Mouse (Mus musculus) MEL (cell line): ENCODE results near the gene Isy1. TPM values are rescaled to one million over a fixed set of nuclear protein-coding genes. Genes with fewer than 3 reads are reported as not detected.

ENCODE experiments used
- DNase-seq: peaks from one replicate; pipeline ENCODE4 v3.0.0; 2011; ENCODE audit warnings: low read depth, low spot score
- H3K27ac ChIP-seq: 2 replicates; pipeline ENCODE4 v1.5.1; 2012; ENCODE audit warnings: low read depth, mild to moderate bottlenecking, control low read depth, low read length, moderate library complexity; ENCODE audit not compliant: control insufficient read depth
- H3K27me3 ChIP-seq, 2 experiments: fragments of 150-350 bp in 1 of 2; sonication (generic) in 1 of 2; 2 replicates each; pipeline ENCODE4 v1.6.1; 2012; ENCODE audit warnings: low read length in 2 of 2, mild to moderate bottlenecking in 2 of 2, improper control_type of control experiment in 1 of 2, moderate library complexity in 1 of 2; ENCODE audit not compliant: insufficient read depth in 2 of 2, control insufficient read depth in 1 of 2
- H3K36me3 ChIP-seq, 2 experiments: 2 replicates each; pipeline ENCODE4 v1.6.1; 2012 to 2014; ENCODE audit warnings: low read length in 2 of 2, improper control_type of control experiment in 1 of 2, inconsistent platforms in 1 of 2, mild to moderate bottlenecking in 1 of 2; ENCODE audit not compliant: insufficient read depth in 2 of 2, control insufficient read depth in 1 of 2
- H3K4me1 ChIP-seq, 2 experiments: fragments of 150-350 bp in 1 of 2; sonication (generic) in 1 of 2; 2 replicates each; pipeline ENCODE4 v1.6.1; 2012; ENCODE audit warnings: low read length in 2 of 2, improper control_type of control experiment in 1 of 2, mild to moderate bottlenecking in 1 of 2; ENCODE audit not compliant: insufficient read depth in 2 of 2, control insufficient read depth in 1 of 2
- H3K4me3 ChIP-seq, 2 experiments: fragments of 150-350 bp in 1 of 2; sonication (generic) in 1 of 2; 2 replicates each; pipeline ENCODE4 v1.5.1; 2012; ENCODE audit warnings: low read depth in 2 of 2, low read length in 2 of 2, mild to moderate bottlenecking in 2 of 2, moderate library complexity in 2 of 2, control low read depth in 1 of 2, improper control_type of control experiment in 1 of 2; ENCODE audit not compliant: control insufficient read depth in 1 of 2, insufficient read depth in 1 of 2
- H3K79me2 ChIP-seq: 2 replicates; pipeline ENCODE4 v1.6.1; 2012; ENCODE audit warnings: mild to moderate bottlenecking, low read length, moderate library complexity; ENCODE audit not compliant: control insufficient read depth, poor library complexity, insufficient read depth
- H3K9ac ChIP-seq: 2 replicates; pipeline ENCODE4 v1.6.1; 2012; ENCODE audit warnings: low read depth, mild to moderate bottlenecking, control low read depth, low read length, moderate library complexity; ENCODE audit not compliant: control insufficient read depth, poor library complexity, severe bottlenecking
- H3K9me3 ChIP-seq: fragments of 150-350 bp; sonication (generic); replicated peaks from 2 replicates; pipeline ENCODE4 v1.6.1; 2012; ENCODE audit warnings: mild to moderate bottlenecking, low read length, improper control_type of control experiment, moderate library complexity; ENCODE audit not compliant: insufficient read depth
- CHD2 ChIP-seq: IDR thresholded peaks from 2 replicates; pipeline ENCODE4 v1.6.1; 2011; ENCODE audit warnings: low read length, improper control_type of control experiment
- CTCF ChIP-seq, 3 experiments: IDR thresholded peaks in 2 of 3; conservative IDR thresholded peaks in 1 of 3; 2 replicates each; pipeline ENCODE4 v1.5.1; 2011 to 2012; ENCODE audit warnings: low read length in 3 of 3, low read depth in 2 of 3, mild to moderate bottlenecking in 2 of 3, improper control_type of control experiment in 1 of 3, inconsistent platforms in 1 of 3, mixed read lengths in 1 of 3, moderate library complexity in 1 of 3; ENCODE audit not compliant: control insufficient read depth in 1 of 3, insufficient read depth in 1 of 3, poor library complexity in 1 of 3, severe bottlenecking in 1 of 3
- EP300 ChIP-seq, 2 experiments: IDR thresholded peaks; 2 replicates each; pipeline ENCODE4 v1.6.1; 2011; ENCODE audit warnings: improper control_type of control experiment in 2 of 2, low read length in 2 of 2, low read depth in 1 of 2, mild to moderate bottlenecking in 1 of 2
- ETS1 ChIP-seq: IDR thresholded peaks from 2 replicates; pipeline ENCODE4 v1.6.1; 2012; ENCODE audit warnings: low read depth, mild to moderate bottlenecking, inconsistent platforms, low read length, improper control_type of control experiment, moderate library complexity
- GATA1 ChIP-seq: IDR thresholded peaks from 2 replicates; pipeline ENCODE4 v1.6.1; 2011; ENCODE audit warnings: low read depth, low read length, improper control_type of control experiment
- JUND ChIP-seq: IDR thresholded peaks from 2 replicates; pipeline ENCODE4 v1.6.1; 2011; ENCODE audit warnings: low read depth, mild to moderate bottlenecking, improper control_type of control experiment, low read length
- MAX ChIP-seq: IDR thresholded peaks from 2 replicates; pipeline ENCODE4 v1.6.1; 2011; ENCODE audit warnings: low read length, improper control_type of control experiment
- MAZ ChIP-seq: IDR thresholded peaks from 2 replicates; pipeline ENCODE4 v1.6.1; 2012; ENCODE audit warnings: low read depth, mild to moderate bottlenecking, inconsistent platforms, low read length, improper control_type of control experiment
- MXI1 ChIP-seq: IDR thresholded peaks from 2 replicates; pipeline ENCODE4 v1.6.1; 2011; ENCODE audit warnings: mild to moderate bottlenecking, low read depth, low read length, improper control_type of control experiment
- MYB ChIP-seq: IDR thresholded peaks from 2 replicates; pipeline ENCODE4 v1.6.1; 2011; ENCODE audit warnings: mild to moderate bottlenecking, low read depth, low read length, improper control_type of control experiment
- MYC ChIP-seq: IDR thresholded peaks from 2 replicates; pipeline ENCODE4 v1.6.1; 2011; ENCODE audit warnings: low read depth, mild to moderate bottlenecking, low read length, improper control_type of control experiment, moderate library complexity
- NELFE ChIP-seq: IDR thresholded peaks from 2 replicates; pipeline ENCODE4 v1.6.1; 2011; ENCODE audit warnings: low read depth, low read length, improper control_type of control experiment
- POLR2A ChIP-seq, 2 experiments: IDR thresholded peaks; 2 replicates each; pipeline ENCODE4 v1.6.1; 2011 to 2012; ENCODE audit warnings: low read length in 2 of 2, mild to moderate bottlenecking in 2 of 2, control low read depth in 1 of 2, improper control_type of control experiment in 1 of 2, low read depth in 1 of 2, moderate library complexity in 1 of 2; ENCODE audit not compliant: control insufficient read depth in 1 of 2, insufficient read depth in 1 of 2, poor library complexity in 1 of 2
- POLR2AphosphoS2 ChIP-seq: IDR thresholded peaks from 2 replicates; pipeline ENCODE4 v1.6.1; 2011; ENCODE audit warnings: low read length, improper control_type of control experiment
- RCOR1 ChIP-seq: IDR thresholded peaks from 2 replicates; pipeline ENCODE4 v1.6.1; 2012; ENCODE audit warnings: low read depth, mild to moderate bottlenecking, inconsistent platforms, low read length, improper control_type of control experiment
- SIN3A ChIP-seq: IDR thresholded peaks from 2 replicates; pipeline ENCODE4 v1.6.1; 2012; ENCODE audit warnings: low read length, improper control_type of control experiment, inconsistent platforms
- SMC3 ChIP-seq: IDR thresholded peaks from 2 replicates; pipeline ENCODE4 v1.6.1; 2011; ENCODE audit warnings: low read depth, low read length, improper control_type of control experiment
- TAL1 ChIP-seq: IDR thresholded peaks from 2 replicates; pipeline ENCODE4 v1.6.1; 2012; ENCODE audit warnings: mild to moderate bottlenecking, inconsistent platforms, low read length, moderate library complexity, mixed read lengths
- TCF12 ChIP-seq: IDR thresholded peaks from 2 replicates; pipeline ENCODE4 v1.6.1; 2014; ENCODE audit warnings: low read depth, mild to moderate bottlenecking, inconsistent platforms, low read length, improper control_type of control experiment, moderate library complexity
- ZKSCAN1 ChIP-seq: IDR thresholded peaks from 2 replicates; pipeline ENCODE4 v1.6.1; 2012; ENCODE audit warnings: low read depth, mild to moderate bottlenecking, inconsistent platforms, low read length, improper control_type of control experiment, moderate library complexity
- ZMIZ1 ChIP-seq: IDR thresholded peaks from 2 replicates; pipeline ENCODE4 v1.6.1; 2012; ENCODE audit warnings: low read depth, mild to moderate bottlenecking, inconsistent platforms, low read length, improper control_type of control experiment, moderate library complexity
- polyA plus RNA-seq, 2 experiments: library from polyadenylated mRNA; stranded (reverse) in 1 of 2; unstranded in 1 of 2; fragments of >175 nt in 1 of 2; fragments of >200 nt in 1 of 2; gene quantifications; 2 replicates each; pipeline versions ENCODE4 v1.2.1 to v1.2.4; 2012; ENCODE audit warnings: low replicate concordance in 2 of 2, low read depth in 1 of 2; ENCODE audit not compliant: insufficient read length in 2 of 2, insufficient read depth in 1 of 2, missing spikeins in 1 of 2
- total RNA-seq: library from RNA; depleted of rRNA; stranded (reverse); fragments of 300-350 nt; gene quantifications from 2 replicates; pipeline ENCODE4 v1.2.3, GENCODE M21; 2012

Gene Isy1
- total and polyA plus RNA-seq, 3 experiments = 64.5 to 115 TPM; not detected in 1

DNA sequence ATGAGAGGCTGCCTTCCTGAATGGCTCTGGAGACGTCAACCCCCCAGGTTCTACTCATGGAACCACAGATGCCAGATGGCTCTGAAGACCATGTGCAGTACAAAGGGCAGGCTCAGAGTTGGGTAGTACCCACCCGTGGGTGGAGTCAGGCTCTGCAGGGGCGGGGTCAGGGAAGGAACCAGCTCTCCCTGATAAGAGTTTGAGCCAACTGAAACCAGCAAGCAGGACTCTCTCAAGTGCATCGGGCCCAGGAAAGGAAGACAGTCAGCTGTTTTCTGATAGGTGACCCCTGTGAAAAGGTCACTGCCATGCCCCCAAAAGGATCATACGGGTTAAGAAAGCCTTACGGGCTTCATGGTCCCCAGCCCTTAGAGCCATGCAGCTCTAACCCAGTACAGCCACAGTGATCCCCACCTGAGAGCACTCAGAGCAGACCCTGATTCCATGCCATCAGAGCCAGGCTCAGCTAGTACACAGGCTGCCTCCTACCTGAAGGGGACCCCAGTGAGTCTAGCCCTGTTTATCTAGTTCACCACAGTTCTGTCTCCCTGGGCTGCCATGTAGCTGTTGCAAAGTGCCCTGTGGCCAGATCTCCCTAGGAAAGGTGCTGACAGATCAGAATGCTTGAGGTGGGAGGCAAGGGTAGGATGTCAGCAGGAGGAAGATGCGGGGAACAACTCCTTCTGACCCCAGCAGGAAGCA, 47.7 kb downstream of the Isy1 start:
- Histone ChIP-seq H3K9me3 (no peaks in the 10 kb centered on the region), H3K27me3 (no peaks in the 10 kb centered on the region), H3K4me3 (peak overlapping the region in 1 of 2 experiments; percentile 13; a peak in 1 of 4 replicates), H3K27ac (peak overlapping the region; percentile 63), H3K36me3 (peaks cover 0 to 25% of the 10 kb centered on the region in 2 experiments; a peak in 2 of 4 replicates), H3K9ac (peak overlapping the region; percentile 37), H3K79me2 (no peaks in the 10 kb centered on the region), H3K4me1 (peaks cover 28 to 40% of the 10 kb centered on the region in 2 experiments)
- TF ChIP-seq ZKSCAN1 (no peak), POLR2A (IDR thresholded peaks at IDR 0.05; ENCODE audit: control insufficient read depth in 1 of 2, insufficient read depth in 1 of 2, low read depth in 1 of 2, low read length in 2 of 2, poor library complexity in 1 of 2) (peak in 1 of 2 experiments; percentile 53; a peak in 1 of 4 replicates), JUND (no peak), ETS1 (peak; percentile 83), EP300 (IDR thresholded peaks at IDR 0.05; ENCODE audit: low read depth in 1 of 2, low read length in 2 of 2) (peak; percentile 38 to 68; a peak in 3 of 4 replicates), ZMIZ1 (0 out of 2 replicates have a peak, but pooled peaks have one; percentile 53), CHD2 (no peak), MAX (peak; percentile 46; the same call in 1 of the 2 replicates), MXI1 (peak; percentile 51; the same call in 1 of the 2 replicates), SMC3 (no peak), GATA1 (peak; percentile 47; the same call in 1 of the 2 replicates), TCF12 (peak; percentile 39; the same call in 1 of the 2 replicates), CTCF (IDR thresholded peaks at IDR 0.05 in 2 of 3, conservative IDR thresholded peaks at IDR 0.05 in 1 of 3; ENCODE audit: control insufficient read depth in 1 of 3, insufficient read depth in 1 of 3, low read depth in 2 of 3, low read length in 3 of 3, poor library complexity in 1 of 3, severe bottlenecking in 1 of 3) (peak in 1 of 3 experiments; percentile 4; a peak in 1 of 6 replicates), SIN3A (peak; percentile 79), NELFE (peak; percentile 42), MYB (no peak; the same call in 1 of the 2 replicates), TAL1 (peak; percentile 17; the same call in 1 of the 2 replicates), MYC (peak; percentile 65), RCOR1 (0 out of 2 replicates have a peak, but pooled peaks have one; percentile 11), MAZ (0 out of 2 replicates have a peak, but pooled peaks have one; percentile 19), POLR2AphosphoS2 (peak; percentile 44; the same call in 1 of the 2 replicates)
- DNase-seq = peak; percentile 87
